Mouse (Mus musculus) small intestine, adult 10 weeks (tissue): Measurements from ENCODE around the gene Rad9b. TPM values are rescaled to one million over a fixed set of nuclear protein-coding genes. Genes with fewer than 3 reads are reported as not detected.

Experiments used
- polyA plus RNA-seq: library from polyadenylated mRNA; stranded (reverse); fragments of 350-450 nt; fragmentation: Illumina TruSeq; extraction: RNeasy Lipid Tissue Mini Kit (QIAGEN cat#74804); gene quantifications from one replicate; pipeline ENCODE4 v1.2.3, GENCODE M21; 2014; ENCODE audit warnings: low replicate concordance

The Rad9b gene
- 3.9 TPM for polyA plus RNA-seq

DNA sequence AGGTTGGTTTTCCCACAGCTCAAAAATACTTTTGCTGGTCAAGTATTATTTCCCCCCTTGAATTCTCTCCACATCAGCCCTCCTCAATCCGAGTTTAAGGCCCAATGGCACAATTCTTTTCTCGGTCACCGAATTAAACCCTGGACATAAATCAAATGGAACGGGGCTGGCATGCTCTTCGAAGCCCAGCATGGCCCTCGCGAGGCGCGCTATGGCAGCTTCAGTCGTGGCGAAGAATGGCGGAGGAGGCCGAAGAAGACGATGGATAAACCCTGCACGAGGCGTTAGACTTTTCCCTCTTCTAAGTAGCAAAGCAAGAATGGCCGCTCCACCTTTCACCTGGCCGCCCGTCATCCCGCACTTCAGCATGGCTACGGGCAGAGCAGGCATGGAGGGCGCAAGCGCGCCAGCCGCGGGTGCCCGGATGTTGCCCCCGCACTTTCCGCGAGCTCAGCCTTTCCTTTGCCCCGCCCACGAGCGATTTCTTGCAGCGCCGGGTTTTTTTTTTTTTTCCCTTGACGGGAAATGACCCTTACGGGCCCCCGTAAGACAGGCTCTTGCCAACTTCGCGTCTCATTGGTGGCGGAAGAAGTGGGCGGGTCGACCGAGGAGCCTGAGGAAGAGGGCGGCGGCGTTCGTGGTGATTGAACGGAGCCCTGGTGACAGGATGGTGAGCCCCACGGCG is at the start of gene Rad9b, which contains the start of gene Vps29:
Gene Rad9b, minus strand, starts transcription at position 427 of the 685 bp plus-strand sequence.
Gene Vps29, plus strand, starts transcription at position 563 of the 685 bp plus-strand sequence.

GRCm38 (mm10) chr5:122391786-122392180 is 37.8 kb upstream of the Rad9b start, which contains the start of gene Arpc3:
Gene Arpc3, plus strand, starts transcription at chr5:122391878.

DNA sequence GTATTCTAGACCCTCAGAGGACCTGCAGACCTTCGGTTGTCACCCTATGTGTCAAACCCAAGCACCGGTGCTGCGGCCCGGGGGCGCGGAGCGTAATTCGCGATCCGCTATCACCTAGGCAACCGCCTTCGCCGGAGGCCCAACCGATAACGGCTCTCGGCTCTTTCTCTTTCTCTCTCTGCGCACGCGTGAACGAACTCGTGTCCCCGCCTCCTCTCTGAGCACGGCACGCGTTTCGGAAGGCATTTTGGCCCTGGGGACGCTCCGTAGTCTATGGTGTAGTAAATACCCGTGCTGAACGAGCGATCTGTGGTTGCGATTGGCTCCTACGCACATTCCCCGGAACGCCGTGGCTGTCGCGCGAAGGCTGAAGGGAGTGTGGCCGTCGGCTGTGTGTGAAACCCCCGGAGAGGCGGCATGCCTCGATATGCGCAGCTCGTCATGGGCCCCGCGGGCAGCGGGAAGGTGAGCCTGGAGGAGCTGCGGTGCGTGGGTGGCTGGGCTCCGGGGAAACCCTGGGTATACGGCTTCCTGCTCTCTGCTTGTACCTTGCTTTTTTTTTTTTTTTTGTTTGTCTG is 18.2 kb upstream of the Rad9b start, which contains the start of gene Fam216a:
Gene Fam216a, minus strand, starts transcription at position 173 of the 578 bp plus-strand sequence.

GRCm38 (mm10) chr5:122371591-122372191 is 17.7 kb upstream of the Rad9b start, which contains the start of gene Gpn3:
Gene Gpn3, plus strand, starts transcription at chr5:122371876.

DNA sequence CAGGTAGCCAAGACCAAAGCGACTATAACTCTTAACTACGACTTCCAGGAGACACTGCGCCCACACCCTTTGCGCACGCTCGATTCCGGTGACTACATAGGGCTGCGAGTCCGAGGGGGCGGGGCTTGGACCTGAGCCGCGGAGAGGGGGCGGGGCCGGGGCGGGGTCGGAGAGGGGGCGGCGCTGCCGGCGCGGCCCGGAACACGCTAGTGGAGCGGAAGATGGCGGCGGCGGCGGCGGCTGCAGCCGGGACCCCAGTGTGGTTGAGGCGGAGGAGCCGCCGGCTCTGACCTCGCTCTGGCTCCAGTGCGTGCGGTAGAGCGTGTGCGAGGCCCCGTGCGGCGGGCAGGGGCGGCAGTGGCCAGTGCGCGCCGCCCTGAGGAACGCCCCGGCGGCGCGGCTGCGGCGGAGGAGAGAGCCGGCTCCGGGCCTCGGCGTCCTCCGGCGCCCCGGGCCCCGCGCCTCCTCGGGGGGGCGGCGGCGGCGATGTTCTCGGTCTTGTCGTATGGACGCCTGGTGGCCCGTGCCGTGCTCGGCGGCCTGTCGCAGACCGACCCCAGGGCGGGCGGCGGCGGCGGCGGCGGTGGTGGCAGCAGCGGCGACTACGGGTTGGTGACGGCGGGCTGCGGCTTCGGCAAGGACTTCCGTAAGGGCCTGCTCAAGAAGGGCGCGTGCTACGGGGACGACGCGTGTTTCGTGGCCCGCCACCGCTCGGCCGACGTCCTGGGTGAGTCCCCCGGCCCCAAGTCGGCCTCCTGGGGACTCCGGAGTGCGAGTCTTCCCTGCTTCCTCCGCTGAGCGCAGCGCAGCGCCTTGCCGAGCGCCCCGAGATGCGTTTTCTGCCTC is 69.6 kb downstream of the Rad9b start, which contains the start of gene Pptc7:
Gene Pptc7, plus strand, starts transcription at position 183 of the 846 bp plus-strand sequence.

Other genes with a start within 250 kb of the Rad9b start
- not detected for gene Ccdc63, start 213.4 kb downstream of the Rad9b start, polyA plus RNA-seq
- gene Ppp1cc, start 196.0 kb downstream of the Rad9b start, polyA plus RNA-seq, result 455 TPM
- 0.37 TPM for gene Hvcn1, start 147.4 kb downstream of the Rad9b start, polyA plus RNA-seq
- 1.0 TPM for gene Tctn1, start 89.8 kb downstream of the Rad9b start, polyA plus RNA-seq
- gene Pptc7, start 69.9 kb downstream of the Rad9b start, polyA plus RNA-seq, result 41.8 TPM
- 147 TPM for gene Vps29, start 136 bp upstream of the Rad9b start, polyA plus RNA-seq
- gene Gpn3, start 17.6 kb upstream of the Rad9b start, polyA plus RNA-seq, result 23.1 TPM
- gene Fam216a, start 18.1 kb upstream of the Rad9b start, polyA plus RNA-seq, result 1.4 TPM
- gene Arpc3, start 37.6 kb upstream of the Rad9b start, polyA plus RNA-seq, result 217 TPM
- 2.6 TPM for gene Anapc7, start 67.5 kb upstream of the Rad9b start, polyA plus RNA-seq
- gene Atp2a2, start 148.0 kb upstream of the Rad9b start, polyA plus RNA-seq, result 128 TPM